Mouse (Mus musculus) MEL (cell line): ENCODE measurements around the gene Emd. TPM values are rescaled to one million over a fixed set of nuclear protein-coding genes. Genes with fewer than 3 reads are reported as not detected.

Experiments
- DNase-seq: peaks from one replicate; pipeline ENCODE4 v3.0.0; 2011; ENCODE audit warnings: low read depth, low spot score
- H3K27ac ChIP-seq: 2 replicates; pipeline ENCODE4 v1.5.1; 2012; ENCODE audit warnings: low read depth, mild to moderate bottlenecking, control low read depth, low read length, moderate library complexity; ENCODE audit not compliant: control insufficient read depth
- H3K27me3 ChIP-seq, 2 experiments: fragments of 150-350 bp in 1 of 2; sonication (generic) in 1 of 2; 2 replicates each; pipeline ENCODE4 v1.6.1; 2012; ENCODE audit warnings: low read length in 2 of 2, mild to moderate bottlenecking in 2 of 2, improper control_type of control experiment in 1 of 2, moderate library complexity in 1 of 2; ENCODE audit not compliant: insufficient read depth in 2 of 2, control insufficient read depth in 1 of 2
- H3K36me3 ChIP-seq, 2 experiments: 2 replicates each; pipeline ENCODE4 v1.6.1; 2012 to 2014; ENCODE audit warnings: low read length in 2 of 2, improper control_type of control experiment in 1 of 2, inconsistent platforms in 1 of 2, mild to moderate bottlenecking in 1 of 2; ENCODE audit not compliant: insufficient read depth in 2 of 2, control insufficient read depth in 1 of 2
- H3K4me1 ChIP-seq, 2 experiments: fragments of 150-350 bp in 1 of 2; sonication (generic) in 1 of 2; 2 replicates each; pipeline ENCODE4 v1.6.1; 2012; ENCODE audit warnings: low read length in 2 of 2, improper control_type of control experiment in 1 of 2, mild to moderate bottlenecking in 1 of 2; ENCODE audit not compliant: insufficient read depth in 2 of 2, control insufficient read depth in 1 of 2
- H3K4me3 ChIP-seq, 2 experiments: fragments of 150-350 bp in 1 of 2; sonication (generic) in 1 of 2; 2 replicates each; pipeline ENCODE4 v1.5.1; 2012; ENCODE audit warnings: low read depth in 2 of 2, low read length in 2 of 2, mild to moderate bottlenecking in 2 of 2, moderate library complexity in 2 of 2, control low read depth in 1 of 2, improper control_type of control experiment in 1 of 2; ENCODE audit not compliant: control insufficient read depth in 1 of 2, insufficient read depth in 1 of 2
- H3K79me2 ChIP-seq: 2 replicates; pipeline ENCODE4 v1.6.1; 2012; ENCODE audit warnings: mild to moderate bottlenecking, low read length, moderate library complexity; ENCODE audit not compliant: control insufficient read depth, poor library complexity, insufficient read depth
- H3K9ac ChIP-seq: 2 replicates; pipeline ENCODE4 v1.6.1; 2012; ENCODE audit warnings: low read depth, mild to moderate bottlenecking, control low read depth, low read length, moderate library complexity; ENCODE audit not compliant: control insufficient read depth, poor library complexity, severe bottlenecking
- H3K9me3 ChIP-seq: fragments of 150-350 bp; sonication (generic); replicated peaks from 2 replicates; pipeline ENCODE4 v1.6.1; 2012; ENCODE audit warnings: mild to moderate bottlenecking, low read length, improper control_type of control experiment, moderate library complexity; ENCODE audit not compliant: insufficient read depth
- CHD2 ChIP-seq: IDR thresholded peaks from 2 replicates; pipeline ENCODE4 v1.6.1; 2011; ENCODE audit warnings: low read length, improper control_type of control experiment
- CTCF ChIP-seq, 3 experiments: IDR thresholded peaks in 2 of 3; conservative IDR thresholded peaks in 1 of 3; 2 replicates each; pipeline ENCODE4 v1.5.1; 2011 to 2012; ENCODE audit warnings: low read length in 3 of 3, low read depth in 2 of 3, mild to moderate bottlenecking in 2 of 3, improper control_type of control experiment in 1 of 3, inconsistent platforms in 1 of 3, mixed read lengths in 1 of 3, moderate library complexity in 1 of 3; ENCODE audit not compliant: control insufficient read depth in 1 of 3, insufficient read depth in 1 of 3, poor library complexity in 1 of 3, severe bottlenecking in 1 of 3
- ELF1 ChIP-seq: IDR thresholded peaks from 2 replicates; pipeline ENCODE4 v1.6.1; 2014; ENCODE audit warnings: low read depth, mild to moderate bottlenecking, inconsistent platforms, low read length, improper control_type of control experiment, moderate library complexity
- EP300 ChIP-seq, 2 experiments: IDR thresholded peaks; 2 replicates each; pipeline ENCODE4 v1.6.1; 2011; ENCODE audit warnings: improper control_type of control experiment in 2 of 2, low read length in 2 of 2, low read depth in 1 of 2, mild to moderate bottlenecking in 1 of 2
- ETS1 ChIP-seq: IDR thresholded peaks from 2 replicates; pipeline ENCODE4 v1.6.1; 2012; ENCODE audit warnings: low read depth, mild to moderate bottlenecking, inconsistent platforms, low read length, improper control_type of control experiment, moderate library complexity
- GATA1 ChIP-seq: IDR thresholded peaks from 2 replicates; pipeline ENCODE4 v1.6.1; 2011; ENCODE audit warnings: low read depth, low read length, improper control_type of control experiment
- HCFC1 ChIP-seq: IDR thresholded peaks from 2 replicates; pipeline ENCODE4 v1.6.1; 2012; ENCODE audit warnings: low read depth, mild to moderate bottlenecking, inconsistent platforms, low read length, improper control_type of control experiment, moderate library complexity
- KAT2A ChIP-seq: conservative IDR thresholded peaks from 2 replicates; pipeline ENCODE4 v1.6.1; 2012; ENCODE audit warnings: low read depth, low read length, improper control_type of control experiment, inconsistent platforms
- MAX ChIP-seq: IDR thresholded peaks from 2 replicates; pipeline ENCODE4 v1.6.1; 2011; ENCODE audit warnings: low read length, improper control_type of control experiment
- MAZ ChIP-seq: IDR thresholded peaks from 2 replicates; pipeline ENCODE4 v1.6.1; 2012; ENCODE audit warnings: low read depth, mild to moderate bottlenecking, inconsistent platforms, low read length, improper control_type of control experiment
- MXI1 ChIP-seq: IDR thresholded peaks from 2 replicates; pipeline ENCODE4 v1.6.1; 2011; ENCODE audit warnings: mild to moderate bottlenecking, low read depth, low read length, improper control_type of control experiment
- MYB ChIP-seq: IDR thresholded peaks from 2 replicates; pipeline ENCODE4 v1.6.1; 2011; ENCODE audit warnings: mild to moderate bottlenecking, low read depth, low read length, improper control_type of control experiment
- MYC ChIP-seq: IDR thresholded peaks from 2 replicates; pipeline ENCODE4 v1.6.1; 2011; ENCODE audit warnings: low read depth, mild to moderate bottlenecking, low read length, improper control_type of control experiment, moderate library complexity
- NELFE ChIP-seq: IDR thresholded peaks from 2 replicates; pipeline ENCODE4 v1.6.1; 2011; ENCODE audit warnings: low read depth, low read length, improper control_type of control experiment
- NRF1 ChIP-seq: IDR thresholded peaks from 2 replicates; pipeline ENCODE4 v1.6.1; 2014; ENCODE audit warnings: low read depth, mild to moderate bottlenecking, inconsistent platforms, low read length, improper control_type of control experiment, moderate library complexity; ENCODE audit not compliant: poor library complexity, insufficient read depth, severe bottlenecking
- POLR2A ChIP-seq, 2 experiments: IDR thresholded peaks; 2 replicates each; pipeline ENCODE4 v1.6.1; 2011 to 2012; ENCODE audit warnings: low read length in 2 of 2, mild to moderate bottlenecking in 2 of 2, control low read depth in 1 of 2, improper control_type of control experiment in 1 of 2, low read depth in 1 of 2, moderate library complexity in 1 of 2; ENCODE audit not compliant: control insufficient read depth in 1 of 2, insufficient read depth in 1 of 2, poor library complexity in 1 of 2
- POLR2AphosphoS5 ChIP-seq: IDR thresholded peaks from 2 replicates; pipeline ENCODE4 v1.6.1; 2012; ENCODE audit warnings: low read depth, borderline replicate concordance, mild to moderate bottlenecking, inconsistent platforms, low read length, moderate library complexity, mixed read lengths
- RAD21 ChIP-seq: IDR thresholded peaks from 2 replicates; pipeline ENCODE4 v1.6.1; 2011; ENCODE audit warnings: mild to moderate bottlenecking, low read depth, low read length, improper control_type of control experiment
- SIN3A ChIP-seq: IDR thresholded peaks from 2 replicates; pipeline ENCODE4 v1.6.1; 2012; ENCODE audit warnings: low read length, improper control_type of control experiment, inconsistent platforms
- SMC3 ChIP-seq: IDR thresholded peaks from 2 replicates; pipeline ENCODE4 v1.6.1; 2011; ENCODE audit warnings: low read depth, low read length, improper control_type of control experiment
- TBP ChIP-seq: IDR thresholded peaks from 2 replicates; pipeline ENCODE4 v1.8.0; 2011; ENCODE audit warnings: low read depth, low read length, improper control_type of control experiment
- TCF12 ChIP-seq: IDR thresholded peaks from 2 replicates; pipeline ENCODE4 v1.6.1; 2014; ENCODE audit warnings: low read depth, mild to moderate bottlenecking, inconsistent platforms, low read length, improper control_type of control experiment, moderate library complexity
- USF1 ChIP-seq: IDR thresholded peaks from 2 replicates; pipeline ENCODE4 v1.6.1; 2014; ENCODE audit warnings: low read depth, mild to moderate bottlenecking, inconsistent platforms, low read length, improper control_type of control experiment, moderate library complexity
- ZMIZ1 ChIP-seq: IDR thresholded peaks from 2 replicates; pipeline ENCODE4 v1.6.1; 2012; ENCODE audit warnings: low read depth, mild to moderate bottlenecking, inconsistent platforms, low read length, improper control_type of control experiment, moderate library complexity
- ZNF384 ChIP-seq: IDR thresholded peaks from 2 replicates; pipeline ENCODE4 v1.6.1; 2012; ENCODE audit warnings: low read depth, mild to moderate bottlenecking, inconsistent platforms, low read length, improper control_type of control experiment
- polyA plus RNA-seq, 2 experiments: library from polyadenylated mRNA; stranded (reverse) in 1 of 2; unstranded in 1 of 2; fragments of >175 nt in 1 of 2; fragments of >200 nt in 1 of 2; gene quantifications; 2 replicates each; pipeline versions ENCODE4 v1.2.1 to v1.2.4; 2012; ENCODE audit warnings: low replicate concordance in 2 of 2, low read depth in 1 of 2; ENCODE audit not compliant: insufficient read length in 2 of 2, insufficient read depth in 1 of 2, missing spikeins in 1 of 2
- total RNA-seq: library from RNA; depleted of rRNA; stranded (reverse); fragments of 300-350 nt; gene quantifications from 2 replicates; pipeline ENCODE4 v1.2.3, GENCODE M21; 2012

The Emd gene
- total and polyA plus RNA-seq, 3 experiments, result 55.5 to 157 (median 130) TPM

DNA sequence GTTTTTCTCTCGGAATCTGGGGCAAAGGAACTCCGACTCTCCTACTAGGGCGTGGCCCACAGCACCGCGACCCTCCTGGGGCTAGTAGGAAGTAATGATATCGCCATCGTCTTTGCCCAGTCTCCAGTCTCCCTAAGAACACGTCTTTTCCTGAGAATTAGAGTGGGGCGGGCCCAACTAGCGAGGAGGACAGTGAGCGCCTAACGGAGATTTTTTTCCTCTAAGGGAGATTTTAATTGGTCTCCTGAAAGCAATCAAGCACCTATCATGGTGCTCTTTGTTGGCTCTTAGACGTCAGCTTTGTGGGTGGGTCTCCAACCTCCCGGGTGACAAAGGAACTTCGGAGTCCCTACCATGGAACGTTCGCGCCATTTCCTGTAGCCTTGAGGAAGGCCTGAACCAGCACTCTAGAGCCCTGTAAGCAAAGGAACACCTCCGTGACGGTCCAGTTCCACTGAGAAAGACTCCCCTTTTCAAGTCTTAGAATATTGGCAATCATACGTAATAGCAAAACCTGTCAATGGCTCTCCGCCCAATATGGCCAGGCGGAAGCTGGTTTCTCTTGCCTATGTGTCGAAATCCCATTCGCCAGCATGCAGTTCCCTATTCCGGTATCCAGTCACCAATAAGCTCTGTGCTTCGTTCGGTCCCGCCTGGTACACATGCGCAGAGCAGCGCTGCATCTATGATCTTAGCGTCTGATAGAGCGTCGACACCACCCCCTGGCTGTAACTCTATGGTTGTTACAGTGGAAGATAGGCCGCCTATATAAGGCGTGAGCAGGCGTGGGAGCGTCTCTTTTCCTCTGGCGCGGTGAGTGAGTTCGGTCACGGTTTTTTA, 15.8 kb downstream of the Emd start, which contains the start of gene Rpl10:
Gene Rpl10 (plus strand): TSS at position 751 of the 840 bp plus-strand sequence.
- Histone ChIP-seq H3K4me1 (peaks cover 0 to 7% of the 10 kb centered on the region in 2 experiments; a peak in 3 of 4 replicates), H3K27ac (peak within 1 kb of the TSS; percentile 96)
- peak; percentile 82 for TF ChIP-seq MAX
- no peak for TF ChIP-seq MAZ
- TF ChIP-seq MYC, result peak; percentile 72; the same call in 1 of the 2 replicates
- no peak for TF ChIP-seq RAD21
- TF ChIP-seq CTCF (IDR thresholded peaks at IDR 0.05 in 2 of 3, conservative IDR thresholded peaks at IDR 0.05 in 1 of 3; ENCODE audit: control insufficient read depth in 1 of 3, insufficient read depth in 1 of 3, low read depth in 2 of 3, low read length in 3 of 3, poor library complexity in 1 of 3, severe bottlenecking in 1 of 3), result no peak
- peak; percentile 99 for TF ChIP-seq TBP
- peak in 1 of 2 experiments; percentile 97 for TF ChIP-seq POLR2A (IDR thresholded peaks at IDR 0.05; ENCODE audit: control insufficient read depth in 1 of 2, insufficient read depth in 1 of 2, low read depth in 1 of 2, low read length in 2 of 2, poor library complexity in 1 of 2)
- TF ChIP-seq NELFE, result peak; percentile 98
- TF ChIP-seq MXI1, result peak; percentile 76
- peak; percentile 95 for TF ChIP-seq NRF1
- peak; percentile 91; the same call in 1 of the 2 replicates for TF ChIP-seq POLR2AphosphoS5
- peak; percentile 92 for TF ChIP-seq ZMIZ1
- TF ChIP-seq CHD2, result no peak
- no peak for TF ChIP-seq MYB
- peak; percentile 37 for TF ChIP-seq SIN3A
- TF ChIP-seq ELF1, result peak; percentile 93
- TF ChIP-seq HCFC1, result peak; percentile 90
- TF ChIP-seq GATA1, result peak; percentile 32; the same call in 1 of the 2 replicates
- no peak for TF ChIP-seq USF1
- TF ChIP-seq ETS1, result peak; percentile 2; the same call in 1 of the 2 replicates
- peak; percentile 78 for TF ChIP-seq KAT2A
- TF ChIP-seq EP300 (IDR thresholded peaks at IDR 0.05; ENCODE audit: low read depth in 1 of 2, low read length in 2 of 2), result peak in 1 of 2 experiments; percentile 21; a peak in 1 of 4 replicates
- no peak for TF ChIP-seq SMC3
- peak; percentile 81 for TF ChIP-seq TCF12
- peak; percentile 91 for TF ChIP-seq ZNF384
- TF ChIP-seq, all 39 proteins: peak for 18
- H3K9me3 ChIP-seq, result no peaks in the 10 kb centered on the region
- H3K4me3 ChIP-seq, result peak within 1 kb of the TSS; percentile 67 to 91
- peaks cover 0 to 7% of the 10 kb centered on the region in 2 experiments; a peak in 1 of 4 replicates for H3K36me3 ChIP-seq
- H3K9ac ChIP-seq, result peak within 1 kb of the TSS; percentile 96
- H3K79me2 ChIP-seq, result peaks cover 19% of the 10 kb centered on the region
- peak; percentile 96 for DNase-seq
- H3K27me3 ChIP-seq, result no peaks in the 10 kb centered on the region
